Mouse (Mus musculus) limb, embryonic 11.5 days (tissue): Measurements from ENCODE around the gene Hspg2. TPM values are rescaled to one million over a fixed set of nuclear protein-coding genes. Genes with fewer than 3 reads are reported as not detected.

Experiments
- ATAC-seq: fragments of 200-750 bp; cut with Nextera tagmentation; 2 replicates; pipeline ENCODE4 v1.8.0; 2017; ENCODE audit warnings: low read depth; ENCODE audit not compliant: insufficient number of reproducible peaks, low FRiP score, low TSS enrichment
- DNase-seq: peaks from one replicate; pipeline ENCODE4 v3.0.0-alpha.2; 2015; ENCODE audit warnings: low spot score
- H3K27ac ChIP-seq: fragments of 300-500 bp; sonication (generic); replicated peaks from 2 replicates; pipeline ENCODE4 v1.5.1; 2014; ENCODE audit warnings: low read depth, mild to moderate bottlenecking, low read length
- H3K27me3 ChIP-seq: fragments of 300-500 bp; sonication (generic); 2 replicates; pipeline ENCODE4 v1.6.1; 2014; ENCODE audit warnings: mild to moderate bottlenecking, low read length, mixed read lengths; ENCODE audit not compliant: control insufficient read depth, insufficient read depth
- H3K36me3 ChIP-seq: fragments of 300-500 bp; sonication (generic); 2 replicates; pipeline ENCODE4 v1.6.1; 2014; ENCODE audit warnings: mild to moderate bottlenecking, low read length, moderate library complexity, mixed read lengths; ENCODE audit not compliant: control insufficient read depth, insufficient read depth
- H3K4me1 ChIP-seq: fragments of 300-500 bp; sonication (generic); 2 replicates; pipeline ENCODE4 v1.6.1; 2014; ENCODE audit warnings: low read length, mixed read lengths; ENCODE audit not compliant: control insufficient read depth, insufficient read depth
- H3K4me2 ChIP-seq: fragments of 300-500 bp; sonication (generic); 2 replicates; pipeline ENCODE4 v1.6.1; 2014; ENCODE audit warnings: low read depth, mild to moderate bottlenecking, moderate library complexity; ENCODE audit not compliant: severe bottlenecking
- H3K4me3 ChIP-seq: fragments of 300-500 bp; sonication (generic); 2 replicates; pipeline ENCODE4 v1.5.1; 2014; ENCODE audit warnings: low read depth, low read length
- H3K9ac ChIP-seq: fragments of 300-500 bp; sonication (generic); 2 replicates; pipeline ENCODE4 v1.6.1; 2014; ENCODE audit warnings: mild to moderate bottlenecking, low read length
- H3K9me3 ChIP-seq: fragments of 300-500 bp; sonication (generic); 2 replicates; pipeline ENCODE4 v1.6.1; 2016; ENCODE audit warnings: low read length; ENCODE audit not compliant: control insufficient read depth
- WGBS: fragments of 180-500 bp; shearing (Covaris S2); extraction: QIAGEN DNeasy Blood & Tissue Kit; methylation state at CpG from one replicate; pipeline ENCODE4 v1.1.7; 2014; 5-methylcytosine and 5-hydroxymethylcytosine counted together
- polyA plus RNA-seq: library from polyadenylated mRNA; unstranded; fragments of >200 nt; fragmentation: Nextera tagmentation; extraction: Ambion mirVana; gene quantifications from 2 replicates; pipeline ENCODE4 v1.2.1, GENCODE M21; 2014

Gene Hspg2
- polyA plus RNA-seq, 1 experiment from 2014 or later = 20.6 TPM

- Histone ChIP-seq H3K9me3 (no peaks in the 10 kb centered on the region), H3K4me2 (no peak overlapping the region), H3K9ac (no peak overlapping the region), H3K27ac (no peak overlapping the region), H3K36me3 (peaks cover 19% of the 10 kb centered on the region), H3K4me3 (no peak overlapping the region), H3K4me1 (no peaks in the 10 kb centered on the region), H3K27me3 (no peaks in the 10 kb centered on the region)
- ATAC-seq = no peak
- no peak for DNase-seq
- WGBS = 93% methylated on average over 10 of the region's 11 CpGs
These were observed 53.4 kb downstream of the Hspg2 start for GRCm38 (mm10) chr4:137521966-137522365.

- no peaks in the 10 kb centered on the region for H3K4me1 ChIP-seq
- no peak overlapping the region for H3K9ac ChIP-seq
- ATAC-seq = no peak
- no peak overlapping the region for H3K27ac ChIP-seq
- H3K4me2 ChIP-seq = no peak overlapping the region
- H3K4me3 ChIP-seq = no peak overlapping the region
- H3K36me3 ChIP-seq = peaks cover 13% of the 10 kb centered on the region
- 94% methylated on average over 1 of the region's 1 CpGs for WGBS
- H3K9me3 ChIP-seq = no peaks in the 10 kb centered on the region
- no peaks in the 10 kb centered on the region for H3K27me3 ChIP-seq
- no peak for DNase-seq
These were observed 56.9 kb downstream of the Hspg2 start for GRCm38 (mm10) chr4:137525426-137525825.

GRCm38 (mm10) chr4:137527368-137527767 is 58.8 kb downstream of the Hspg2 start:
- Histone ChIP-seq H3K9me3 (no peaks in the 10 kb centered on the region), H3K27ac (no peak overlapping the region), H3K36me3 (peaks cover 10% of the 10 kb centered on the region), H3K4me3 (no peak overlapping the region), H3K4me2 (no peak overlapping the region), H3K9ac (no peak overlapping the region), H3K27me3 (no peaks in the 10 kb centered on the region), H3K4me1 (no peaks in the 10 kb centered on the region)
- 81% methylated on average over 4 of the region's 4 CpGs for WGBS
- DNase-seq (no peak), ATAC-seq (no peak)

DNA sequence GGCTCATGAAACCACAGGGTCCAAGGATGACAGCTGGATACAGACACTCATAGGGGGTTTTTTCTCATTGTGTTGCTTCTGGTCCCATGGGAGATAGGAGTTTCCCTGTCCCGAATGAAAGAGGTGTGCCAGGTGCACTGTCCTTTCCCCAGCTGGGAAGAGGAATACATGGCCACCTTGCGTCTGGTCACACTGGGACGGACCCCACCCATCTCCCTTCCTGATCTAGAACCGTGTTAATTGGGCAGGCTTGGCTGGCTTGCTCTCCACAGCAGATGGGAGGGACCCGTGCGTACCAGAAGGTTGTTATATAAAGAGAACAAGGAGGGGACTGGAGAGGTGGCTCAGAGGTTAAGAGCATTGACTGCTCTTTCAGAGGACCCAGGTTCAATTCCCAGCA is 59.3 kb downstream of the Hspg2 start:
- Histone ChIP-seq H3K27me3 (no peaks in the 10 kb centered on the region), H3K4me1 (no peaks in the 10 kb centered on the region), H3K9me3 (no peaks in the 10 kb centered on the region), H3K36me3 (peaks cover 10% of the 10 kb centered on the region), H3K27ac (no peak overlapping the region), H3K9ac (no peak overlapping the region), H3K4me2 (no peak overlapping the region), H3K4me3 (no peak overlapping the region)
- ATAC-seq (no peak), DNase-seq (no peak)
- 86% methylated on average over 6 of the region's 6 CpGs for WGBS

DNA sequence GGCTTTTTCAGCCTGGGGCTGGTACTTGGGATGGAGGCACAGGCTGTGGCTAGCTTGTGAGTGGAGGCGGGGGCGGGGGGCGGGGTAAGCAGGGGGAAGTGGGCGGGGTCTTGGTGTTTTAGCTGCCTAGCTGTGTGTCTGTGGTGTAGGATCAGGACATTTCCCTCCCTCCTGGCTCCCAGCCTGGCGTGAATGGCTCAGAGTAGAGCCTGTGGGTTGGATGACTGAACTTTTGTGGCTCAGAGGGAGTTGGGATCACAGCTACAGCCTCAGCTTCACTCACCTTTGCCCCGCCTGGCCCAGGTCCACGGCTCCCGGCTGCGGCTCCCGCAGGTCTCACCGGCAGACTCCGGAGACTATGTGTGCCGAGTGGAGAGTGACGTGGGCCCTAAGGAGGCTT is 71.8 kb downstream of the Hspg2 start:
- no peak for ATAC-seq
- Histone ChIP-seq H3K4me3 (no peak overlapping the region), H3K9ac (no peak overlapping the region), H3K4me1 (no peaks in the 10 kb centered on the region), H3K9me3 (no peaks in the 10 kb centered on the region), H3K36me3 (peaks cover 19% of the 10 kb centered on the region), H3K4me2 (no peak overlapping the region), H3K27ac (no peak overlapping the region), H3K27me3 (no peaks in the 10 kb centered on the region)
- no peak for DNase-seq
- WGBS = 77% methylated on average over 14 of the region's 14 CpGs

DNA sequence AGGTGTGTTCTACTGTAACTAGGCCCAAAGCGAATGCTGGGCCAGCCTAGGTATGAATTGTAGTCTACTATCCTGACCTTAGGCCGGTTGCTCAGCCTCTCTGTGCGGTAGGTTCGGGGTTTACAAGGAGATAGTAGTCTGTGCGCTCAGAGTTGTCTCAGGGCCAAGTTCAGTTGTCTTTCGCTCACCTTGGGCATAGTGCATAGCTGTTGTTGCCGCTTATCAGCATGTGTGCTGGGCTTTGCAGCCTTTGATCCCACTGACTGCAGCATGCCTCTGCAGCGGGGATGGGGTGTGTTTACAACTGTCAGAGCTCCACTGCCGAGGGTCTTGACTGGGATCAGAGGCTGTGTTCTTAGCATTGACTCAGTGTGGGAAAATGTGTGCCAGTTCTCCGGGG is 74.4 kb downstream of the Hspg2 start:
- 88% methylated on average over 10 of the region's 10 CpGs for WGBS
- no peak overlapping the region for H3K4me3 ChIP-seq
- no peak overlapping the region for H3K9ac ChIP-seq
- H3K27me3 ChIP-seq = no peaks in the 10 kb centered on the region
- DNase-seq = no peak
- no peak overlapping the region for H3K4me2 ChIP-seq
- H3K36me3 ChIP-seq = peaks cover 24% of the 10 kb centered on the region
- H3K27ac ChIP-seq = no peak overlapping the region
- no peaks in the 10 kb centered on the region for H3K9me3 ChIP-seq
- no peaks in the 10 kb centered on the region for H3K4me1 ChIP-seq
- no peak for ATAC-seq

DNA sequence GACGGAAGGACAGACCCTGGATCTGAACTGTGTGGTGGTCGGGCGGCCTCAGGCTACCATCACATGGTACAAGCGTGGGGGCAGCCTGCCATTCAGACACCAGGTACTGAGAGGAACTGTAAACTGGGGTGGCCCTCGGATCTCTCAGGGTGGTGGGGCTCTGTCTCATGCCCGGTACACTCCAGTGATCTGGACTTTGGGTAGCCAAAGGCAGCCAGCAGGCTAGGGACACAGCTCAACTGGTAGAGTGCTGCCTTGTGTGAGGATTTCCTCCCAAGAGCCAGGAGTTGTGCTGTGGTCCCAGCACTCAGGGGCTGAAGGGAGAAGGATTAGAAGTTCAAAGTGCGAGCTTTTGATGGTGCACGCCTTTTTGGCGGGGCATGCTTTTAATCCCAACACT is 77.0 kb downstream of the Hspg2 start:
- Histone ChIP-seq H3K27me3 (no peaks in the 10 kb centered on the region), H3K9ac (no peak overlapping the region), H3K9me3 (no peaks in the 10 kb centered on the region), H3K27ac (no peak overlapping the region), H3K4me1 (no peaks in the 10 kb centered on the region), H3K4me3 (no peak overlapping the region), H3K36me3 (peaks cover 25% of the 10 kb centered on the region), H3K4me2 (no peak overlapping the region)
- WGBS = 93% methylated on average over 9 of the region's 9 CpGs
- ATAC-seq = no peak
- DNase-seq = no peak

DNA sequence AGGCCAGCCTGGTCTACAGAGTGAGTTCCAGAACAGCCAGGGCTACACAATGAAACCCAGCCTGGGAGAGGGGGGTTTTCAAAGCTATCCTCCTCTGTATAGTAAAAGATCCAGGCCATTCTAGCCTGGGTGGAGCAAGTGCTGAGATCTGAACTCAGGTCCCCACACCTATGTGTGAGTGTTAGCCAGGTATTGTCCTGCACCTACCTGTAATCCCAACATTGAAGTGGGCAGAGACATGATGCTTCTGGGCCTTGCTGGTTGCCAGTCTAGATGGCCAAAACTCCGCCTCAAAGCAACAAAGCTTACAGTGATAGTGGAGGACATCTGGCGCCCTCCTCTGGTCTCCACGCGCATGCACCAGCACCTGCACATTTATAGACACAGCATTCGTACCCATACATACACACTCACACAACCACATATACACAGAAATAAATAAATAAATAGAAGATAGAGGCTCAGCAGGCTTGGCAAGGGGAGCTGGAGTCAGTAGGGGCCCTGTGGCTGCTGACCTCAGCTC is 77.5 kb downstream of the Hspg2 start:
- Histone ChIP-seq H3K36me3 (peaks cover 26% of the 10 kb centered on the region), H3K4me1 (no peaks in the 10 kb centered on the region), H3K27me3 (no peaks in the 10 kb centered on the region), H3K9me3 (no peaks in the 10 kb centered on the region), H3K4me3 (no peak overlapping the region), H3K4me2 (no peak overlapping the region), H3K9ac (no peak overlapping the region), H3K27ac (no peak overlapping the region)
- DNase-seq (peak; percentile 68), ATAC-seq (no peak)
- 67% methylated on average over 5 of the region's 5 CpGs for WGBS

GRCm38 (mm10) chr4:137553466-137553865 is 84.9 kb downstream of the Hspg2 start:
- ATAC-seq = no peak
- Histone ChIP-seq H3K4me2 (no peak overlapping the region), H3K27ac (no peak overlapping the region), H3K36me3 (peaks cover 10% of the 10 kb centered on the region; the same call in 1 of the 2 replicates), H3K27me3 (no peaks in the 10 kb centered on the region), H3K4me3 (no peak overlapping the region), H3K9me3 (no peaks in the 10 kb centered on the region), H3K4me1 (no peaks in the 10 kb centered on the region), H3K9ac (no peak overlapping the region)
- DNase-seq = no peak
- WGBS = 94% methylated on average over 17 of the region's 17 CpGs
